Mouse (Mus musculus) ES-E14 (cell line): ENCODE measurements around the gene 1700012B09Rik.

ENCODE experiments used
- CHD2 ChIP-seq: IDR thresholded peaks from 2 replicates; pipeline ENCODE4 v1.6.1; 2014; ENCODE audit warnings: mild to moderate bottlenecking, low read depth, low read length, inconsistent platforms
- MAFK ChIP-seq: IDR thresholded peaks from 2 replicates; pipeline ENCODE4 v1.6.1; 2014; ENCODE audit warnings: mild to moderate bottlenecking, low read depth, low read length, inconsistent platforms; ENCODE audit not compliant: insufficient read depth
- ZC3H11A ChIP-seq: IDR thresholded peaks from 2 replicates; pipeline ENCODE4 v1.6.1; 2012; ENCODE audit warnings: low read depth, mild to moderate bottlenecking, inconsistent platforms, low read length, borderline replicate concordance
- ZNF384 ChIP-seq: IDR thresholded peaks from 2 replicates; pipeline ENCODE4 v1.6.1; 2012; ENCODE audit warnings: low read depth, low read length, inconsistent platforms

- no peak for TF ChIP-seq ZNF384
- TF ChIP-seq ZC3H11A: no peak
- no peak for TF ChIP-seq CHD2
- TF ChIP-seq MAFK: no peak
Measured at GRCm38 (mm10) chr9:14710910-14711309, 59.9 kb downstream of the 1700012B09Rik start.
